Mouse (Mus musculus) ovary, postnatal 36 days (tissue): ENCODE measurements around the gene Mmel1.

Experiments used
- DNase-seq: peaks from one replicate; pipeline ENCODE4 v3.0.0; 2022; ENCODE audit warnings: low spot score, mixed read lengths

The Mmel1 gene

GRCm38 (mm10) chr4:154864271-154864771 is 5.1 kb upstream of the Mmel1 start:
- DNase-seq = peak; percentile 91

GRCm38 (mm10) chr4:154864961-154865760 is 4.2 kb upstream of the Mmel1 start:
- DNase-seq = no peak

GRCm38 (mm10) chr4:154866391-154866790 is 3.0 kb upstream of the Mmel1 start:
- DNase-seq = no peak

GRCm38 (mm10) chr4:154867257-154867656 is 2.1 kb upstream of the Mmel1 start:
- no peak for DNase-seq

GRCm38 (mm10) chr4:154870721-154871120 is 1.3 kb downstream of the Mmel1 start:
- no peak for DNase-seq

- no peak for DNase-seq
These were observed 2.4 kb downstream of the Mmel1 start for GRCm38 (mm10) chr4:154871757-154872251.

- no peak for DNase-seq
These were observed 3.8 kb downstream of the Mmel1 start for GRCm38 (mm10) chr4:154873186-154873585.

GRCm38 (mm10) chr4:154877864-154878548 is 8.6 kb downstream of the Mmel1 start:
- DNase-seq = peak; percentile 91

- DNase-seq = no peak
These were observed 11.3 kb downstream of the Mmel1 start for GRCm38 (mm10) chr4:154880730-154881129.

- no peak for DNase-seq
These were observed 12.8 kb downstream of the Mmel1 start for GRCm38 (mm10) chr4:154882014-154882659.

- no peak for DNase-seq
These were observed 16.0 kb downstream of the Mmel1 start for GRCm38 (mm10) chr4:154885416-154885815.

GRCm38 (mm10) chr4:154886876-154887592 is 17.6 kb downstream of the Mmel1 start:
- DNase-seq = no peak

GRCm38 (mm10) chr4:154887593-154888250 is 18.3 kb downstream of the Mmel1 start:
- no peak for DNase-seq

- DNase-seq = no peak
These were observed 21.5 kb downstream of the Mmel1 start for GRCm38 (mm10) chr4:154890887-154891286.

GRCm38 (mm10) chr4:154895549-154895948 is 26.2 kb downstream of the Mmel1 start:
- DNase-seq = no peak

- DNase-seq = no peak
These were observed 28.5 kb downstream of the Mmel1 start for GRCm38 (mm10) chr4:154897676-154898465.

GRCm38 (mm10) chr4:154898506-154899446 is 29.4 kb downstream of the Mmel1 start, which contains the start of gene Fam213b:
Gene Fam213b, minus strand, starts transcription at chr4:154899135.
- peak; percentile 80 for DNase-seq

- DNase-seq = no peak
These were observed 33.0 kb downstream of the Mmel1 start for GRCm38 (mm10) chr4:154902371-154902770.
